Mouse (Mus musculus) gastrocnemius, postnatal 14 days (tissue): ENCODE results near the gene Ethe1. TPM values are rescaled to one million over a fixed set of nuclear protein-coding genes. Genes with fewer than 3 reads are reported as not detected.

ENCODE experiments used
- DNase-seq: peaks from one replicate; pipeline ENCODE4 v3.0.0; 2021; ENCODE audit warnings: mixed read lengths
- intact Hi-C: fragments of 180-260 bp; cut with DNase I; formaldehyde crosslinking; loops from one replicate; pipeline ENCODE4 v1.15.1; 2025; ENCODE audit warnings: low total_unique reads
- total RNA-seq, 2 experiments: library from RNA; stranded (reverse); gene quantifications; 2 replicates each; pipeline ENCODE4 v1.2.3; 2021

Gene Ethe1
- total RNA-seq, 2 experiments from 2014 or later = 12.0 to 15.3 TPM

GRCm38 (mm10) chr7:24638026-24638856, 50.9 kb downstream of the Ethe1 start:
- DNase-seq = no peak
- intact Hi-C loops = no loop called here

- intact Hi-C loops = loop anchor here (5.0 kb wide), 1 partner anchor 38 kb away; no protein-coding TSS in a partner anchor
- DNase-seq = no peak
Measured at GRCm38 (mm10) chr7:24640450-24640849, 53.1 kb downstream of the Ethe1 start.

DNA sequence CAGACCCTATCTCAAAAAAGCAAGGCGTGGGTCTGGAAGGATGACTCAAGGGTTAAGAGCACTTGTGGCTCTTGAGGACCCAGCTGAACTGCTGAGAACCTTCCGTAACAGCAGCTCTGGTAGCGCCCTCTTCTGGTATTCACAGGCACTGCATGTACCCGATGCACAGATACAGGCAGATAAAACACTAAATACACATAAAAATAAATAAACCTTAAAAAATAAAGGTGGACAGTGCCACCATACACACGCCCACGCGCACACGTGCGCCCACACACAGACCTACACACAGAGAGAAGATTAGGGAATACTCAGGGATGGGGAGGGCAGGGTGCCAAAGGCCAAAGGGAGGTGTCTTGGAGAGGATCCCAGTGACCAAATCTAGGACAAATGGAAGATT, 55.1 kb downstream of the Ethe1 start:
- intact Hi-C loops = loop anchor here (5.0 kb wide), 1 partner anchor 40 kb away; no protein-coding TSS in a partner anchor
- peak; percentile 29 for DNase-seq

DNA sequence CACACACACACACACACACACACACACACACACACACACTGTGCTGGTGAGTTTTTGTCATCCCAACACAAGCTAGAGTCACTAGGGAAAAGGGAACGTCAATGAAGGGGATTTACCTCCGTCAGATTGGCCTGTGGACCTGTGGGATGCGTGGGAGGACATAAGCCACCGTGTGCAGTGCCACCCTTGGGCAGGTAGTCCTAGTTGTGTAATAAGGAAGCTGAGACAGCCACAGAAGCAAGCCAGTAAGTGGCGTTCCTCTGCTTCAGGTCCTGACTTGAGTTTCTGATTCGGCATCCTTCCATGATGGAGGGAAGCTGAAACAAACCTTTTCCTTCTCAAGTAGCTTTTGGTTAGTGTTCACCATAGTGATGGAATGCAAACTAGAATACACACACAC, 57.1 kb downstream of the Ethe1 start:
- DNase-seq = no peak
- intact Hi-C loops = loop anchor here (5.0 kb wide), 1 partner anchor 42 kb away; no protein-coding TSS in a partner anchor

- intact Hi-C loops = loop anchor here (5.0 kb wide), 1 partner anchor 43 kb away; no protein-coding TSS in a partner anchor
- DNase-seq = no peak
Measured at GRCm38 (mm10) chr7:24644996-24645395, 57.7 kb downstream of the Ethe1 start.

DNA sequence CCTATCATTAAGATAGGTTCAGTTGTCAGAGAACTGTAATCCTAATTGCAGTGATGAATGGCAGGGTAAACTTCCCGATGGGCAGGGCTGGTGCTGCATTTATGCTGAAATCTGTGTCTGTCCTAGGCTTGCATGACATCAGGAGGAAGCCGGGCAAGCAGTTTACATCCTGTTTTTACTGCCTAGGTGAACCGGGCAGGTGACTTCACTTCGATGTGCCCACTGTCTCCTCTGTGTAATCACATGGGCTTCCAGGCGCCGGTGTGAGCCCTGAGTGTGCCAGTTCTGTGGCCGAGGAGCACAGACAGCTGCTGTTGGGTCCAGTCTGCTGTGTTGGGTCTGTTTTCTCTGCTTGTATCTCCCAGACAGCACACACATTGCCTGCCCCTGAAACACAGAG, 59.1 kb downstream of the Ethe1 start:
- intact Hi-C loops = no loop called here
- DNase-seq = no peak

- peak; percentile 58 for DNase-seq
- intact Hi-C loops = loop anchor here (5.0 kb wide), 1 partner anchor 46 kb away; no protein-coding TSS in a partner anchor
Measured at GRCm38 (mm10) chr7:24653681-24654080, 66.3 kb downstream of the Ethe1 start.

Other genes with a start within 250 kb of the Ethe1 start
- gene Lypd5, start 238.3 kb upstream of the Ethe1 start, total RNA-seq = not detected
- under 1 TPM; 0.29 to 0.33 TPM for gene Kcnn4, start 217.3 kb upstream of the Ethe1 start, total RNA-seq
- gene Smg9, start 187.9 kb upstream of the Ethe1 start, total RNA-seq = 1 to 10 TPM; 9.2 to 9.5 TPM
- gene Irgc1, start 135.2 kb upstream of the Ethe1 start, total RNA-seq = under 1 TPM in 1 of 2 experiments, not detected in 1; 0.12 TPM
- 1 to 10 TPM in 1 of 2 experiments, under 1 TPM in 1; 0.84 to 1.2 TPM for gene Plaur, start 125.1 kb upstream of the Ethe1 start, total RNA-seq
- 10 to 100 TPM in 1 of 2 experiments, 1 to 10 TPM in 1; 5.3 to 17.7 TPM for gene Cadm4, start 105.5 kb upstream of the Ethe1 start, total RNA-seq
- gene Zfp428, start 80.5 kb upstream of the Ethe1 start, total RNA-seq = 1 to 10 TPM; 6.4 to 8.3 TPM
- not detected for gene AC161166.1, start 75.1 kb upstream of the Ethe1 start, total RNA-seq
- gene Irgq, start 56.9 kb upstream of the Ethe1 start, total RNA-seq = 10 to 100 TPM; 10.5 to 12.8 TPM
- not detected for gene Pinlyp, start 41.4 kb upstream of the Ethe1 start, total RNA-seq
- gene Xrcc1, start 41.3 kb upstream of the Ethe1 start, total RNA-seq = 10 to 100 TPM; 16.5 to 18.5 TPM
- under 1 TPM; 0.38 to 0.45 TPM for gene Zfp575, start 98 bp downstream of the Ethe1 start, total RNA-seq
- under 1 TPM; 0.59 to 0.66 TPM for gene Phldb3, start 23.2 kb downstream of the Ethe1 start, total RNA-seq
- gene Lypd3, start 49.0 kb downstream of the Ethe1 start, total RNA-seq = not detected
- gene Tex101, start 89.1 kb downstream of the Ethe1 start, total RNA-seq = not detected
- not detected for gene BC049730, start 121.7 kb downstream of the Ethe1 start, total RNA-seq
- gene Gm4763, start 139.4 kb downstream of the Ethe1 start, total RNA-seq = not detected
- gene Cd177, start 172.8 kb downstream of the Ethe1 start, total RNA-seq = not detected
- gene Ceacam10, start 189.7 kb downstream of the Ethe1 start, total RNA-seq = not detected